Mouse (Mus musculus) mesoderm, embryonic 11.5 days (tissue): ENCODE measurements at regions not wholly inside any gene's neighbourhood (a gene's known extent, or its start where the extent isn't known, plus 50 kb on each side); places are given as distances from the start of the nearest gene placed in this dataset.

Source experiments
- DNase-seq: peaks from one replicate; pipeline ENCODE4 v3.0.0-alpha.2; 2012; ENCODE audit warnings: low read depth, low spot score

DNA sequence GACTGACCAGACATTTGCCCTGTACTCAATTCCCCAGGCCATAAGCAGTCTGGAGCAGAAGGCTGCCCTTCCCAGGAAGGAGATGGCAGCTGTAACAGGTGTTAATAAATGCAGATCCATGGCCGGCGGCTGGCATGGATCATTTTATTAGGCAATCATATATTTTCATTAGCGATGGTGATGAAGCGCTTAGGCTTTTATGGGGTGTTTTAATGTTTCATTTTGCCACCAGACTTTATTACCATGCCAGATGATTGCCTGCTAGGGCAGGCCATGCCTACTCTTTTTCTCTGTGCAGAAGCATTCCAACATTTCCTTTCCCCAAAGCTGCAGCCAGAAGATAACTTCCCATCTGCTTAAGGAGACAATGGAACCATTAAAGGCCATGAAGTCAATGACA lies 596.2 kb downstream of the Gm9195 start:
- DNase-seq = no peak

DNA sequence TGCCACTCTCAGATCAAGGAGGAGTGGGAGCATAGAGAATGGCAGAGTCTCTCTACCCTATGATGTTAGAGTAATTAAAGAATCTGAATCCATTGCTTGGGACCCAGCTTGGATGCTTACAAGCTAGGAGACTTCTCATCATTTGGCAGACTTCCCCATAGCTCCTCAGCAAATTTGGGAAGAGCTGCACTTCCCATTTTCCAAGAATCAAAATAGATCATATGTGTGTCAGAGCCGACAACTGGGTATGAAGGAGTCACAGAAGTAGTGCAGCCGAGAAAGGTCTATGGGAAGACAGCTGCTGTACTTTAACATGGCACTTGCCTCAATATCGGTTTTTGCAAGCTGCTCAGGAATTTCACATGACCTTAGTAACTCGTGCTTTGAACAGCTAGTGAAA lies 596.8 kb downstream of the Gm9195 start:
- no peak for DNase-seq

DNA sequence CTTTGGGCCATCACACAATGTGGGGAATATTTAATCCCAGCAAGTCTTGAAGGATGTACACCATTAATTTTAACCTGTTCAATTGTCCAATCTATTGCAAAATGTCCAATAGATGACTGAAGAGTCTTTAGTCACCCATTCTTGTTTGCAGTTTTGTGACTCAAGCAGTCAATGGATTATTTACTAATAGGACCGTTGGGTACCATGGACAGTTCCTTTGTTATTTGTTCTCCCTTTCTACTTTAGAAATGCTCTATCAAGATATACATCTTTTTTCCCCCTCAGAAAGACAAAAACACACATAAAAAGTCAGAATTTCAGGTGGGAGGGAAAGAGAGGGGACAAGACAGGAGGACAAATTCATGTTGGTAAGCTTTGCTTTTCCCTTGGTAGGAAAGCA lies 598.3 kb downstream of the Gm9195 start:
- peak; percentile 34 for DNase-seq

DNA sequence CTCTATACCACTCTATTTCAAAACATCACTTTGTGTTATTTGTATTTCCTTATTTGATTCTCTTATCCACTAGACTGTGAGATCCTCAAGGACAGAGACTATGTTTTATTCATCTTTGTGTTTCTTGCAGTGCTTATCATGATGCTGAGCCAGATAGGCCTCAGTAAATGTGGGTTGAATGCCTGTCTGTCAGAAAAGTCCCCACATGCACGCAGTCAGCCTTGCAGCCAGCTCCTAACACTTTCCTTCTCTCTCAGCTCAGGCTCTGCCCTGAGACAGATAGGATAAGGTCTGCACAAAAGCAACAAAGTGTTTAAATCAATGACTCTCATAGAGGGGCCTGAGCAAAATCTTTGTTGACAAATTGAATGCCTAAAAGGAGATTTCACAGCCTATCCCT lies 600.0 kb downstream of the Gm9195 start:
- DNase-seq = no peak

DNA sequence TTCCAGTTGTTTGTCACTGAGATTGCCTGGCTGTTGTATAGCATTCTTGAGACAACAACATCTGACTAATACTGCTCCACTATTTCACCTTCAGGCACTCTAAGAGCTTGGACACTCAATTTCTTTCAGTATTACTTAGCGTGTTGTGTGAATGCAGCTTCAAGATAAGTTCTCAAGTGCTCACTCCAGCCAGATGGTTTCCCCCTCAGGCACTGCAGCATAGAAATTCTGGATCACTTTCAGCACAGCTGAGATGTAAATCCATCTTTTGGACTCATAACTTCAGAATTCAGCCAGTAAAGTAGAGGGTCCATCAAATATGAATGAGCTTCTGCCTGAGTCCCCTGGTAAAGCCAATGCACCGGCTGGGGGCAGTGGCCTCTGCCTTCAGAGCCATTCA lies 608.8 kb downstream of the Gm9195 start:
- no peak for DNase-seq

DNA sequence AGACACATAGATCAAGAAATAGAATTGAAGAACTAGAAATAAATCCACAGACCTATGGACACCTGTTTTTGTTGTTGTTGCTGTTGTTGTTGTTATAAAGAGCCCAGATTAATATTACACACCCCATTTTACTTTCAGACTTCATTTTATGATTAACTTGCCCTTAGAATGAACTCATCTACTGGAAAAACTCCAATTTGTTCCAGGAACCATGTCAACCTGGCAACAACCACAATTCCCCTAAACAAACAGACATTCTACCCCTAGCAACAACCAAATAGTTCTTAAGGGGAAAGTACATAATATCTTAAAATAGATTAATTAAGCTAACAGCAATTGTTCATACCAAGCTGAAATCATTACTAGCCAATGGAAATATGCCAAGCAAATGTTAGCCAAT lies 646.1 kb downstream of the Gm9195 start:
- no peak for DNase-seq

DNA sequence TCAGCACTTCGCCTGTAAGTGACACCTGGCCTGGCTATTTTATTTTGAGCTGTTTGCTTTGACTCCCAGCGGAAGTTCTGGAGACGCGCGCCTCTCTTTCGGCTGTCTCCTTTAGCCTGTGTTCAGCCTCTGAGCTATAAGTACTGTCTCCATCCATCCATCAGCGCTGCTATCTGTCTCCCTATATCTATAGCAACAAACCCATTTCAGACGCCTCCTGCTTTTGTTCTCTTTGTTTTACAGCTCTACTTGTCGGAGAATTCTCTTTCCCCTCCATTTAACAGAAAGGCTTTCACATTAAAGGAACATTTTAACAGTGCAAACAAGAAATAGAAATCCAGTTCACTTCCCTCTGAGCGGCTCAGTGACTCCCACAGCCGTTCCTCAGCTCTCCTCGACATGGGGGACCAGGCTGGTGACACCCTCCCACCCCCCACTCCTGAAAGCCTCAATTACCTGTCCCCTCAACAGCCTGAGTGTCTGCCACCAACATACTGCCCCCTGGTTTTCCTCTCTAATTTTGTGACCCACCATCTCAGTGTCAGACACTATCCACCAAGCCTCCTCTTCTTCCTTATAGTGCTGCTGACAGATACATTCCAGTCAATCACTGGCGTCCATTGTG lies 682.7 kb downstream of the Gm9195 start:
- DNase-seq = peak; percentile 30

DNA sequence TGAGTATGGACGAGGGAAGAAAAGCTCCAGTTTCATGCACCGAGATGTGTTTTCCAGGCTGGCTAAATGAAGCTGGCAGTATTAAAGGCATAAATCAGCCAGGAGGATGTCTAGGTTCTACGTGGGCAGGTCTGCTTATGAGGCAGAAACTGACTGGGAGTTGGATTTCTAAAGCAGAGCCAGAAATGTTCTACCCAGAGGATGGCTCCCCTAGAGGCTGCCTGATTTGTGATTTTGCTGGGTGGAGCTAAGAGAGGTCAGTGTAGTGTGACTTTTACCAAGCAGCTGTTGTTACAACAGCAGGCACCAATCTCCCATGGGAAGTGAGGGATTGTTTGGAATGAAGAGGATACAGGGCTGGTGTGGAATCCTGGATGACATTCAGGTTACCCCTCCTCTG lies 686.0 kb downstream of the Gm9195 start:
- DNase-seq = peak; percentile 47

DNA sequence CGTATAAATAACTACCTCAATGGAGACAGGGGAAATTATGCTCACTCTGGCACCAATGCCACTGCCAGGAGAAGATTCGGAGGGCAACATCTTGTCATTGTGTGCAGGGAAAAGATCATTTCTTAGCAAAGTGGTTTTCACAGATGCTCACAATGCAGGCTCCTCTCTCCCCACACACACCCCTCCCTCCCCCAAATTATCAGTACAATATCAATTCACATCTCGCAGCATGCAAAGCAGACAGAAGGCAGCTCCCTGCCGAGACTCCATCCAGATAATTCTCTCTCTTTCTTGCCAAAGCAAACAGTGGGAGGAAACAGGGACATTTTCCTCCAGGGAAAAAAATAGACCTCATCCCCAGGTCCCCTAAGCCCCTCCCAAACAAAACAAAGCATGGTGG lies 691.8 kb downstream of the Gm9195 start:
- DNase-seq = no peak

DNA sequence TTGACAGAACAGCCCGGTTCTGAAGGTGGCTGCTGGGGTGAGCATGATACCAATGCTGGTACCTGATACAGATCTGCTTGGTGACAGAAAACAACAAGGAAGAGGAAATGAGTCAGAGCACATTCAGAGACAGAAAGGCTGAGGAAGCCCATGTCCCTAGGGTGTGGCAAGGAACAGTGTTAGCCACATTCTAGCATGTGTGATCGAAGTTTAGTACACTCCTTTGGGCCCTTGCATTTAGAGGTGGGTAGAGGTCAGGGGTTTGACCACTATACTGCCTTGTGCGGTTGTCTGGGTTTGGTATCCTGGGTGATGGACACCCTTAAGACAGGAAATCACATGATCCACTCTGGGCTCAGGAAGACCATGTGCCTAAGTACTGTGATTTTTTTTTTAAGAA lies 695.9 kb downstream of the Gm9195 start:
- DNase-seq = no peak

DNA sequence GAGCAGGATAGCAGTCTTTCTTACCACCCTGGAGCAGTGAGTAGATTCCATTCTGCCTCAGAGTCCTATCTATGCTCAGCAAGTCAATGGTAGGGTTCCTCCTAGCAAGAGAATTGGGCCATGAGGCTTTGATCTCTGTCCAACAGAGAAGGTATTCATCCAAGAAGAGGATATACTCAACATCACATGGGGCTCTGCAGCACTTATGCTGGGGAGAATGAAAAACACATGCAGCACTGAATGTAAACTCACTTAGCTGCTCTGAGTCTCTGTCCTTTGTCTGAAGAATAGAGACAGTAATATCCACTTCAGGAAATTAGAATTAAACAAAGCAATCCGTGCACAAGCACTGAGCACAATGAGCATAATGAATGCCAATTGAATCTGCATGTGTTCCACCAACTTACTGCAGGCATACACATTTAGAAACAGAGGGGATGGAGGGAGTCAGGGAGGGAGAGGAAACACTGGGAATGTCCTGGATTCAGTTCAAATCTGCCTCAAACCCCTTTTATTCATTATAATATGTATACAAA lies 714.6 kb downstream of the Gm9195 start:
- DNase-seq = no peak

DNA sequence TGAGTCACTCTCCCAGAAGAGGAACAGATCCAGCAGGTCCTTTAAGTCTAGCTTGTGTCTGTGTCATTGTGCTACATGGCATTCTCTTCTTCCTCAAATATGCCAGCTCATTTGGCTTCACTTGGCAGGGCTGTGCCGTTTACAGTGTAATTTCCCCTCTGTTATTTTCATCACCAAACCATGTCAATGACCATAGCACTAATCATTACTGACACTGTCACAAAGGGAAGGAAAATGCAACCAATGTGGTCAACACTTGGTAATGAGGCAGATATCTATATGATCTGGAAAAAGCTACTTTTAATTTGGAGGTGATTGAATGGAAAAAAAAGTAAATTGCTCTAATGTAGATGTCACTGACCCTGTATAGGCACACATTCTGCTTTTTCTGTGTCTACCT lies 724.8 kb downstream of the Gm9195 start:
- no peak for DNase-seq

DNA sequence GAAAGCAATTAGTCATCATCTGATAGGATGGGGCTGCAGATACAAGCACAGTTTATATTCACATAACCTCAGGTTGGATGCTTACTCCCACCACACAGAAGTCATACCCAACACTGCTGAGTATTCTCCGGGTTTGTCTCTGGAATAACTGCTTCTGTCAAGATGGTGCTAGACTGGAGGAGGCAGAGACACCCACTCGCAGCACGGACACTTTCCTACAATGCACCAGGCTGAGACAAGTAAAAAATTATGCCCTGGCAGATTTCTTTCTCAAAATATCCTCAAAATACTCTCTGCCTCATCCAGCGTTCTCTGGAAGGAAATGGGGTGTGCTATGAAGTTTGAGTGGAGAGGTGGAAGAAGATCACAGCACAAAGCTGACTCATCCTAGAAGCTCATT lies 763.1 kb downstream of the Gm9195 start:
- no peak for DNase-seq

DNA sequence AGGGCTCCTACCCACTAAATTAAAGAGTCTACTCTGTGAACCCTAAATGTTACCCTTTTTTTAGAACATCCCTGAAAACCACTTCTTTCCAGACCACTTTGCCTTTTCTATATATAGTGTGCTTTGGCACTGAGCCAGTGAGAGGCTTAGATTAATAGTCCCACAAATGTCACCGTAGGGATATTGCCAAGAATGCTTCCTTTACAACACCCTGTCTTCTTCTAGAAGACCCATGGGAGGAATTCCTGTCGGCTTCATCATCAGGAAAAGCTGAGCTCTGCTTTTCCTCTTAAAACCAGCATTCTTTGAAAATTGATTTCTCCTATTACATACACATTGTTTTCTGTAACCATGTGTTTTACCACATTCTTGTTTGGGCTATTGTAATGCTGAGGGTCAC lies 768.1 kb downstream of the Gm9195 start:
- DNase-seq = peak; percentile 17

DNA sequence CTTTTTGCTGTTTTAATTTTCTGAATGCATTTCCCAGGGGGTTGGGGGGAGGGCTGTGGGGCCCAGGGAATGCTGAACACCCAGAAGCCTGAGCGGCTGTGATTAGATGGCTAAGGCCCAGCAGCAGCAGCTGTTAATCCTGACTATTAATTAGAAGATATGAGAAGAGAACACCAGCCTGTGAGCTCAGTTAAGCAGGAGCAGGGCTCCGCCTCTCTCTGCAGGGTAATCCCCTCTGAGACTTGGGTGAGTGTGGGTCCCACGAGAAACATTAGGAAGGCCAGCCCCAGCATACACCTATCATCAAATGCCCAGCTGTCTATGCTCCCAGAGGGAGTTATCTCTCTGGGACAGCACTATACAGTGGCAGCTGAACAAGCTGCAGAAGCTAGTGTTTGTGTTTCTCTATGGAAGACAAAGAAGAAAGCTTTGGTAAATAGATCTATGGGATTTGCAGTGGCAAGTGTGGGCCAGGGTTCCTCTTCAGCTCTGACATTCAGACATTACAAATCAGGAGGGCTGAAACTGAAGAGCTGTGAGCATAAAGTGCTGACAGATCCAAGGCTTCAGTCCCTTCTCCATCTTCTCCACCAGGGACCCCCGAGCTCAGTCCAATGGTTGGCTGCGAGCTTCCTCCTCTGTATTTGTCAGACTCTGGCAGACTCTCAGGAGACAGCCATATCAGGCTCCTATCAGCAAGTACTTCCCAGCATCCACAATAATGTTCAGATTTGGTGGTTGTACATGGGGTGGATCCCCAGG lies 781.9 kb downstream of the Gm9195 start:
- no peak for DNase-seq

DNA sequence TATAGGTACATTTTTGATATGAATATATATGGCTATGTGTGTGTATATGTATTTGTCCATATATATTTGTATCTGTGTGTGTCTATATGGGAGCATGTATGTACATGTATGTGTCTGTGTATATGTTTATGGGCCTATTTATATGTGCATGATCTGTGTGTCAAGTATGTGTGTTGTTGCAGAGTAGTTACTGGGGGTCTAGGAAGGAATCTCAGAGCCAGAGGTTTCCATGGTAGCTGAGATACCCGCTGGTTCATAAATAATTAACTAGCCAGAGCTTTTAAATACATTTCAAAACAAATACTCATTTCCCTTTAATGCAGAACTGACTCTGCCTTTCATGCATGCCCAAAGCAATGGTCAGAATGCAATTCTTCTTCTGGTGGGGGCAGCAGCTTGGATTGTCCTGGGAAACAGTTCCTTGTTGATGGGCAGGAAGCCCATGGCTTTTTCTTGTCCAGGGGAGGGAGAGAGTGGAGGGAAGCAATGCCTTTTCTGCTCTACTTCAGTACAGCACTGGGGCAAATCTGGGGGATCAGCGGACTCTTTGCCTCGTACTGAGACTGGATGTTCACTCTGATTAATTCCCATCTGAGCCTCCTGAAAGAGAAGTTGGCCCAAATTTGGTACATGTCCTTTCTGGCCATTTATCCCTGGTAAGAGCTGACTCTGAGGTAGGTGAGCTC lies 798.7 kb downstream of the Gm9195 start:
- DNase-seq = no peak

DNA sequence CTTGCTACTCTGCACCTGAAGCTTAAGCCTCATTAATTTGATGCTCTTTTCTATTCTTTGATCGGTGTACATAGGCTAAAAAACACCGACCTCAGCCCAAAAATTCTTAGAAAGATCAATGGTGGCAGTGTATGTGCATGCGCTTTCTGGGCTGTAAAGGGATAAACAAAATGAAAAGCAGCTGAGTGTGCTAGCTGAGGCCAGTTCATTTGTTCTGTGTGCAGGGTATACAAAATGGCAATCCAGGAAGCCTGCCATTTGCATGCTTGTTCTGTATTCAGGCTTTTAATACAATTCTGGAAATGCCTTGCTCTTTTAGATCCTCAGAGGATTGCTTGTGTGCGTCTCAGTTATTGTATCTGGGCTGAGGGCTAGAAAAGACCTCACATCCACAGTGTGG lies 817.1 kb downstream of the Gm9195 start:
- no peak for DNase-seq

DNA sequence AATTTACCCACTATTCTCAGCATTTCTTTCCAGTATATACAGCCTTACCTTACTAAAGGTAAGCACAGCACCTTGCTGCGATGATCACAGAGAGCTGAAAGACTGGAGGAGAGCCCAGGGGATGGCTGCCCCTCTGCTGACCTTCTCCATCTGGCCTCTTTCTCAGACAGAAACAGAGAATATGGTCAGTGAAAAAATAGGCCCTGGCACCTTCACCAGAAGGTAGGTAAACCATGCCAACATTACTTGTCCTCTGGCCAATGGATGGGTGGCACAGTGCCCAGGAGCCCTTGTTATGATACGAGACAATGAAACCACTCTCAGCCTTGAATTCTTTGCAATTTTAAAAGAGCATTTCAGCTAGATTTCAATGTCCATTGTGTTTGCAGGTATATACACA lies 817.8 kb downstream of the Gm9195 start:
- DNase-seq = no peak

DNA sequence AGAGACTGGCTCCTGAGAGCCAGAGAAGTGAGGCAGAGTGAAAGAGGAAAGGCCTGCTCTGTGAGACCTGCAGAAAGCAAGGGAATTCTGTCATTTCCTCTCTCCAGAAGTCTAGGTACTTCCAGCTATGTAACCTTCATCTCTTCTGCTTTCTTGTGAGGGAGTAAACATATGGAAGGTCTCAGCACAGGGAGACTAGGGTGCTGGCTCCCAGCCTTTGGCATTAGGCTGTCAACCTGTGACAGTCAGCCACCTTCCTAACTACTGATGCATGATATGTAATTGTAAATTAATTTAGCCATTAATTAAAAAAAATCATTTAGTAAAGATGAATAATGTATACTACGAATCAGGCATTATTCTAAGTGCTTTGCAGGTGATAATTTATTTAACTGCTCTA lies 819.2 kb downstream of the Gm9195 start:
- no peak for DNase-seq

DNA sequence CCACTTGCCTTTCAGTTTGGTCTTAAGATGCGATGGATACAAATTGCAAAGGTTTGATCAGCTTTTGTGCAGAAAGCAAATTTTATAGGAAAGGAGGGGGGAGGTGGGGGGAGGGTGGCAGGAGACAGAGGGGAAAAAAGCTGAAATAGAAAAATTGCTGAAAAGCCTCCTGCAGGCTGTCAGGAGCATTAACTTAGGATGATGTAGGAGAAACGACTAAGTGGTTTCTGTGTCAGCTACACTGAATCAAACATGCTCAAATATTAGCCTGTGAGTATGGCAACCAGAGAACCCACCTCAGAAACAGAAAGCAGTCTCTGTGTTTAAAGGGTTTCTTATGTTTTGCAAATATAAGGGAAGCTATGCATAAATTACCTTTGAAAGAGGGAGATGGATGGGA lies 819.6 kb downstream of the Gm9195 start:
- DNase-seq = no peak

DNA sequence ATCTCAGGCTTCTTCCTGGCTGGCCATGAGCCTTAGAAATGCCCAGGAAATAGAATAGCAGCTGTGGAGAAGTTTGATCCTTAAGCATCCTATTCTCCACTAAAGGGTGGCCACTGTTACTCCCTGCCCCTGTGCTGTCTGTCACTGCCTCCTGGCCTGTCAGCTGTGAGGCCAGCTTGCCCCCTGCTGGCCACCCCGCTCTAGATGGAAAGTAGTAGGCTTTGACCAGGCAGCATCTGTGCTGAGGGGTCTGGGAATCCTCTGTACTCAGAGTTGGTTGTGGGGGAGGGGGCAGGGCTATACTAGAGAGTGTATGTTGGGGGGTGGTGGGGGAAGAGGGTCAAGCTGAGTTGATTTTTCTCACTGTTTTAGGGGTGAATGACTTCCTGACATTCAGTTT lies 821.2 kb downstream of the Gm9195 start:
- peak; percentile 67 for DNase-seq

DNA sequence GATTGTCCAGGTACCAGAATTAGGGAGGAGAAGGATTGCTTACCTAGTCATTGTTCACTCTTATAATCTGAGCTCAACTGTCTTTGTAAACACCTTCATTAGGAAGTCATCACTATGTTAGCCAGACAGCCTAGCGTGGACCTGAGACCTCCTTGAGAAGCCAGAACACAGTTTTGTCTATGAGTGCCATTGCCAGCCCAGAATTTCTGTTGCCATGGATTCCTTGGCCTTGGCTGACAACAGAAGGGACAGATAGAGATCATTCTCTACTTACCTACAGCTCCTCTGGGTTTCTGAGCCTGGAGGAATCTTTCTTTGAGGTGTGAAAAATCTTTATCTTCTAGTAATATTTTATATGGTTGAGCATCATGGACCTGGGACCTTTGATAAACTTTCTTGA lies 825.0 kb downstream of the Gm9195 start:
- no peak for DNase-seq

DNA sequence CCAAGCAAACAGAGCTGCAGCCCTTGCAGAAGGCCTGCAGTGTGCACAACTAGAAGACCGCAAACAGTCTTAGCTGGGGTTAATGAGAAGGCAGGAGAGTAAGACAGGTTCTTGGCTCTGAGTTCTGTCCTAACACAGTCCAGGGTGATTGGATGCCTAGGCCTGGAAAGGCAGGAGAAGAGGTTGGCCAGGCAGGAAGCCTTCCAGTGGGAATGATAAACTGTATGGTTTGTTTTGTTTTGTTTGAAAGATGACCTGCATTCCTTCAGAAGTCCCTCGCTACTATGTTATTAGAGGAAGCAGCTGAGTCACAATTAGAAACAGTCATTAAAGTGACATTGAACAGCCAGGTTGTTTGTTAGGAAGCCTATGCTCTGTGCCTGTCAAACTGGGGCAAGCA lies 831.5 kb downstream of the Gm9195 start:
- DNase-seq = no peak
